Mouse (Mus musculus) inflammation-experienced regulatory T-cells, adult 6 months (primary cell): Measurements from ENCODE around the gene Taf8. TPM values are rescaled to one million over a fixed set of nuclear protein-coding genes. Genes with fewer than 3 reads are reported as not detected.
A peak's percentile ranks its signal among the peaks of the same experiment; 100 is the strongest.
"Not testable (repeated sequence)": the region's sequence is repeated elsewhere in the genome, so short reads cannot be mapped to it uniquely, and the experiment has no call there.

Experiments
- ATAC-seq: one replicate; pipeline ENCODE4 v1.8.0; 2017
- polyA plus RNA-seq, 3 experiments: library from polyadenylated mRNA; unstranded; fragments of 100-300 nt; shearing (Covaris generic); gene quantifications; one replicate each; pipeline ENCODE4 v1.2.1; 2017

Gene Taf8
- polyA plus RNA-seq, 3 experiments from 2014 or later: 56.9 to 80.8 (median 70.0) TPM

GRCm38 (mm10) chr17:47516232-47516631 lies 14.1 kb upstream of the Taf8 start:
- no peak for ATAC-seq

GRCm38 (mm10) chr17:47515180-47515844 lies 13.2 kb upstream of the Taf8 start:
- no peak for ATAC-seq

- ATAC-seq: no peak
Measured at GRCm38 (mm10) chr17:47512956-47513775, 11.1 kb upstream of the Taf8 start.

- peak; percentile 80 for ATAC-seq
Measured at GRCm38 (mm10) chr17:47511111-47512020, 9.3 kb upstream of the Taf8 start.

- no peak for ATAC-seq
Measured at GRCm38 (mm10) chr17:47509031-47509705, 7.1 kb upstream of the Taf8 start.

- ATAC-seq: peak; percentile 72
Measured at GRCm38 (mm10) chr17:47508012-47508608, 6.0 kb upstream of the Taf8 start.

GRCm38 (mm10) chr17:47507523-47507922 lies 5.4 kb upstream of the Taf8 start:
- peak; percentile 5 for ATAC-seq

- no peak for ATAC-seq
Measured at GRCm38 (mm10) chr17:47506697-47507096, 4.6 kb upstream of the Taf8 start.

- ATAC-seq: no peak
Measured at GRCm38 (mm10) chr17:47506042-47506441, 4.0 kb upstream of the Taf8 start.

GRCm38 (mm10) chr17:47505566-47505965 lies 3.5 kb upstream of the Taf8 start:
- no peak for ATAC-seq

- peak; percentile 39 for ATAC-seq
Measured at GRCm38 (mm10) chr17:47504941-47505346, 2.9 kb upstream of the Taf8 start, which contains the start of gene Ccnd3. TSS of gene Ccnd3 (plus strand) at chr17:47505051.

GRCm38 (mm10) chr17:47504228-47504627 lies 2.1 kb upstream of the Taf8 start:
- ATAC-seq: no peak

GRCm38 (mm10) chr17:47503689-47504088 lies 1.6 kb upstream of the Taf8 start:
- ATAC-seq: no peak

GRCm38 (mm10) chr17:47502707-47503045 lies 584 bp upstream of the Taf8 start:
- not testable (repeated sequence) for ATAC-seq

GRCm38 (mm10) chr17:47501531-47501930 lies 561 bp downstream of the Taf8 start:
- no peak for ATAC-seq

- ATAC-seq: no peak
Measured at GRCm38 (mm10) chr17:47494132-47494531, 8.0 kb downstream of the Taf8 start.

- ATAC-seq: no peak
Measured at GRCm38 (mm10) chr17:47493653-47494052, 8.4 kb downstream of the Taf8 start.

- ATAC-seq: no peak
Measured at GRCm38 (mm10) chr17:47492731-47493130, 9.4 kb downstream of the Taf8 start.

GRCm38 (mm10) chr17:47490791-47491190 lies 11.3 kb downstream of the Taf8 start:
- ATAC-seq: no peak

- ATAC-seq: no peak
Measured at GRCm38 (mm10) chr17:47485791-47486190, 16.3 kb downstream of the Taf8 start.

- no peak for ATAC-seq
Measured at GRCm38 (mm10) chr17:47484993-47485392, 17.1 kb downstream of the Taf8 start.
